Mouse (Mus musculus) lung, postnatal 0 days (tissue): ENCODE measurements at regions not wholly inside any gene's neighbourhood (a gene's known extent, or its start where the extent isn't known, plus 50 kb on each side); places are given as distances from the start of the nearest gene placed in this dataset.

ENCODE experiments used
- CTCF ChIP-seq: IDR thresholded peaks from 2 replicates; pipeline ENCODE4 v1.5.1; 2016; ENCODE audit warnings: antibody characterized with exemption, mild to moderate bottlenecking
- EP300 ChIP-seq: IDR thresholded peaks from 2 replicates; pipeline ENCODE4 v1.6.1; 2016; ENCODE audit warnings: antibody characterized with exemption, mild to moderate bottlenecking, control low read depth

DNA sequence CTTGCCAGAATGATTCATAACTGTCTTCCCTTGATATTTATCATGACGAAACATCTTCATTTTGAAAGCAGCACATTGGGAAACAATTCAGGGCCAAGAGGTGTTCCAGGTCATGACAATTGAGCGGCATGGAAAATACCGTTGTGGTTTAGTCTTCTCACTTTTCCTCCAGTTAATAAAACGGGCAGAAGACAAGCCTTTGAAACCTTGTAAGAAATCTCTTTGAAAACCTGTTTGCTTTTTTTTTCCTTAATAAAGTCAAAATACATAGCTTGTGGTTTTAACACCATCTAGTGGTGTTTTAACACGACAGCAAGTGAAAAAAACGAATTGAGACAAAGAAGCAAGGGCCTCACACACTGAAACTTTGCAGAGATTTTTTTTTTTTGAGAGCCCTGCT, 1389.0 kb upstream of the Acvr2a start:
- TF ChIP-seq CTCF: peak; percentile 22; the same call in 1 of the 2 replicates
- no peak for TF ChIP-seq EP300
